Mouse (Mus musculus) layer of hippocampus, adult 8-10 months (tissue): Measurements from ENCODE around the gene Ovol1. TPM values are rescaled to one million over a fixed set of nuclear protein-coding genes. Genes with fewer than 3 reads are reported as not detected.

Experiments used
- DNase-seq, 2 experiments: peaks; one replicate each; pipeline ENCODE4 v3.0.0; 2022; ENCODE audit warnings: low spot score in 2 of 2
- total RNA-seq, 4 experiments: library from RNA; stranded (reverse); gene quantifications; 2 replicates each; pipeline ENCODE4 v1.2.4; 2022

Gene Ovol1
- total RNA-seq, 4 experiments from 2014 or later = not detected

- no peak for DNase-seq
Measured at GRCm38 (mm10) chr19:5569521-5569920, 9.1 kb upstream of the Ovol1 start.

GRCm38 (mm10) chr19:5568470-5569140 is 8.2 kb upstream of the Ovol1 start:
- DNase-seq = peak; percentile 48 to 81

- DNase-seq = peak; percentile 72 to 89
Measured at GRCm38 (mm10) chr19:5567534-5568469, 7.4 kb upstream of the Ovol1 start, which contains the start of gene Ap5b1. Ap5b1 (plus strand) TSS chr19:5568025.

- DNase-seq = no peak
Measured at GRCm38 (mm10) chr19:5567180-5567533, 6.7 kb upstream of the Ovol1 start.

GRCm38 (mm10) chr19:5566316-5566715 is 5.9 kb upstream of the Ovol1 start:
- no peak for DNase-seq

GRCm38 (mm10) chr19:5562776-5563175 is 2.3 kb upstream of the Ovol1 start:
- no peak for DNase-seq

GRCm38 (mm10) chr19:5561886-5562285 is 1.4 kb upstream of the Ovol1 start:
- no peak for DNase-seq

GRCm38 (mm10) chr19:5561252-5561790 is 875 bp upstream of the Ovol1 start:
- DNase-seq = no peak

GRCm38 (mm10) chr19:5559631-5560456 is 602 bp downstream of the Ovol1 start:
- DNase-seq = no peak

- no peak for DNase-seq
Measured at GRCm38 (mm10) chr19:5559229-5559628, 1.2 kb downstream of the Ovol1 start.

GRCm38 (mm10) chr19:5558770-5559169 is 1.7 kb downstream of the Ovol1 start:
- no peak for DNase-seq

GRCm38 (mm10) chr19:5558169-5558568 is 2.3 kb downstream of the Ovol1 start:
- DNase-seq = no peak

GRCm38 (mm10) chr19:5554212-5554611 is 6.2 kb downstream of the Ovol1 start:
- no peak for DNase-seq

GRCm38 (mm10) chr19:5553802-5554201 is 6.6 kb downstream of the Ovol1 start:
- no peak for DNase-seq

GRCm38 (mm10) chr19:5547471-5548056 is 12.9 kb downstream of the Ovol1 start:
- no peak for DNase-seq

GRCm38 (mm10) chr19:5544031-5544430 is 16.4 kb downstream of the Ovol1 start:
- no peak for DNase-seq

GRCm38 (mm10) chr19:5543362-5543761 is 17.1 kb downstream of the Ovol1 start:
- DNase-seq = no peak

- DNase-seq = no peak
Measured at GRCm38 (mm10) chr19:5538786-5539185, 21.7 kb downstream of the Ovol1 start.

GRCm38 (mm10) chr19:5532520-5532919 is 27.9 kb downstream of the Ovol1 start:
- no peak for DNase-seq

GRCm38 (mm10) chr19:5530138-5530524 is 30.3 kb downstream of the Ovol1 start:
- no peak for DNase-seq
